Mouse (Mus musculus): ENCODE measurements around the gene Tbx22.

GRCm38 (mm10) chrX:107668677-107669076 lies 913 bp downstream of the Tbx22 start:
- TF ChIP-seq CTCF (conservative IDR thresholded peaks at IDR 0.05; ENCODE audit: low read length) (no peak), POU5F1 (IDR thresholded peaks at IDR 0.05; ENCODE audit: borderline replicate concordance, low read length) (no peak)
